Mouse (Mus musculus): Measurements from ENCODE around the gene Bckdk. TPM values are rescaled to one million over a fixed set of nuclear protein-coding genes. Genes with fewer than 3 reads are reported as not detected.

The Bckdk gene
- 10 to 100 TPM; 34.3 to 39.3 TPM for total RNA-seq (2021)
- long read RNA-seq, experiment 1, transcript Bckdk-201 (12 exons, 3,405 nt): major isoform, 54 of 73 reads
- long read RNA-seq, experiment 1, partial matches to known transcripts: 5 of 73 reads
- long read RNA-seq, experiment 1, other reads (novel, unspliced or antisense): 14 of 73 reads
- long read RNA-seq, experiment 2, transcript Bckdk-201 (12 exons, 3,405 nt): major isoform, 43 of 53 reads
- long read RNA-seq, experiment 2, partial matches to known transcripts: 6 of 53 reads
- long read RNA-seq, experiment 2, other reads (novel, unspliced or antisense): 4 of 53 reads

DNA sequence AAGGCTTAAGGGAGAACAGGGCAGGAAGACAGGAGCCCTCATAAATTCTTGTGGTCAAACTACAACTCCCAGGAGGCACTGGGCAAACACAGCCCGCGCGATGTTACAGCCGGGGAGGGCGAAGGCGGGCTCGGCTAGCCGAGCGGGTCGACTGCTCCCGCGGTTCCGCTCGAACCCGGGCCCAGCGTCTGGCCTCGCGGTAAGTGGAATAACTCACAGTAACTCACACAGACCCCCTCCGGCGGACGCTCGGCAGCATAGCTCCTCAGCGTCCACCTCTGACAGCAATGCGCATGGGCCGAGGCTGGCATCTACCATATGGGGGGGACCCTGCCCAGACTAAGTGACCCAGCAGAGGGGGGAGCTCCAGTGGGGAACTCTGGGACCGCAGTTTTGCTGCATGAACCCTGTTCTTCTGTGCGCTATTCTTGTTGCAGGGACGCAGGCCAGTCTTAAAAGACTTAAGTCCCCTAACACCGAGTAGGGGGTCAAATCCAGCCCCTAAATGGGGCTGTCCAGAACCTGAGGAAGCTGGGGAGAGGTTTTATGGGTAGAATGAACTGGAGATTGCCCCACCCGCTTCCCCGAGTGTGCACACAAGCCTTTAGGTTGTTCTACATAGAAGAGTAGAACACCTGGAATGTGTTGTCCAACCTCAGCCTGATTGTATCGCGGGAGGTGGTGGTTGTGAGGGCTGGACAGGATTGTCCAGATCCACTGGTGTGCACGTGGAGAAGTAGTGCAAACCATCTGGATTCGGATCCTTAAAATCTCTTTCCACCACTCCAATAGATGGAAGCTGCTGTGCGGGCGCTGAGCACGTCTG, at the start of gene Bckdk:
TSS of gene Bckdk (plus strand) at position 112 of the 826 bp plus-strand sequence.
- DNase-seq (ENCODE audit: low spot score in 2 of 2): peak; percentile 67 to 78

DNA sequence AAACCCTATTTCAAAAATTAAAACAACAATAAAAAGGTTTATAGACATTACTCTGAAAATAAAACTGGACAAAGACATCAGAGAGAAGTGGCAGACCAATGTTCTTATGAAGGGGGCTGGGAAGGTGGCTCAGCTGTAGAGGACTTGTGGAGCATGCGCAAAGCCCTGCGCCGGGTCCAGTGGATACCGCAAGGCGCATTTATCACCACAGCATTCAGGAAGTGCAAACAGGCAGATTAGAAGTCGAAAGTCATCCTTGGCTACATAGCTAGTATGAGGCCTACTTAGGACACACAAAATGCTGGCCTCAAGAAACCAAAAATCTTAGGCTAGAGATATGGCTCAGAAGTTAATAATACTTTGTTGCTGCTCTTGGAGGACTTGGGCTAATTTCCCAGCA, 45.6 kb upstream of the Bckdk start:
- no peak for DNase-seq (ENCODE audit: low spot score in 2 of 2)

DNA sequence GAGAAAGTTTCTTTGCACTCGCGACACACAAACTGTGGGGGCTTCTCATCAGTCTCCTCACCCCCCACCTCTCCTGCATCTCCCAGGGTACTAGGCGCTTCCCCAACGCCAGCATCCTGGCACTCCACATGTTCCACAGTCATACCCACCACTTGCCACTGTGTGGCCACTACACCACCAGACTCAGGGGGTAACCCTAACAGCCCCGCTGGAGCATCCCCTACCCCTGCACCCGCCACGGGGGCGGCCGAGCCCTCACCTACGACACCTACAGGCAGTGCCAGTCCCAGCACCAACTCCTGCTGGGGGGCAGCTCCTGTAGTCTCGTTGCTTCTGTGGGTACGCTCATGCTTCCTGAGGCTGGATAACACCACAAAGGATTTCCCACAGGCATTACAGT, 37.4 kb upstream of the Bckdk start:
- DNase-seq (ENCODE audit: low spot score in 2 of 2): no peak

DNA sequence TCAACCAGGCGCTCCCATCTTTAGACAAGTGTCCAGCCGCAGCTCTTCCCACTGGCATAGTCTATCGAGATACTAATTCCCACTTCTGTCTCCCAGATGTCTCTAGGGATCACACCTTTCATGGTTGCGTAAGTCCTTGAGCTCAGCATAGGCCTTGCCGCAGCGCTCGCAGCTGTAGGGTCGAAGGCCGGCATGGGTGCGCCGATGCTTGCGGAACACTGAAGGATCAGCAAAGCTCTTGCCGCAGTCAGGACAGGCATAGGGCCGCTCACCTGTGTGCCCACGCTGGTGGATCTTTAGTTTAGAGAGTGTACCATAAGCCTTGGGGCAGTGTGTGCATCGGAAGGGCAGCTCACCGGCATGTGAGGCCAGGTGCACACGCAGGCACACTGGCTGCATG, 36.2 kb upstream of the Bckdk start:
- DNase-seq (ENCODE audit: low spot score in 2 of 2): no peak

DNA sequence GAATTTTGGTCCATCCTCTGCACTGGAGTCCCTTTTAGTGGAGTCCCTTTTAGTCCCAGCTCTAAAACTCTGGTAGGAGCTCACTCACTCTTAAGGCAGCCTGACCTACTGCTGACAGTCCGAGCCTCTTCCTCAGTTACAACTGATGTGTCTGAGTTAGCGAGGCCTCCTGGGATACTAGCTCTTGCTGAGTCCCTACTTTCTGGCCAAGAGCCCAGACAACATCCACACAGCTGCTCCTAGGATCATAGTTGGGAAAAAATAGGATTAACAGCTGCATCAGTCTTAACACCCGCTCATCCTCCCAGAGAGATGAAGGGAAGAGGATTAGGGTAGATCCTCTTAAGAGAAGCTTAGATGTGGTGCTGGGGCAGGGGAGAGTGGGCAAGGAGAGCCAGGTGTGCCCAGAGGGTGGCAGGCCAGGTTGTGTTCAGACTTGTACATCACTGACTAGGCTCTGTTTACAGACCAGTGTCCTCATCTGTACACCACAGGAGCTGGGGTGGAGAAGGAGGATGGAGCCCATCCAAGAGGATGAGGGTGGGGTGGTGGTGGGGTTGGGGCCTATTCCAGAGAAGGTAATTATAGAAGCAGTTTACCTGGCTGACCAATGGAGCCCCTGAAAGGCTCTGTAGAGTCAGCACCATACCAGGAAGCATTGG, 34.6 kb upstream of the Bckdk start:
- DNase-seq (ENCODE audit: low spot score in 2 of 2): peak; percentile 21 to 40

DNA sequence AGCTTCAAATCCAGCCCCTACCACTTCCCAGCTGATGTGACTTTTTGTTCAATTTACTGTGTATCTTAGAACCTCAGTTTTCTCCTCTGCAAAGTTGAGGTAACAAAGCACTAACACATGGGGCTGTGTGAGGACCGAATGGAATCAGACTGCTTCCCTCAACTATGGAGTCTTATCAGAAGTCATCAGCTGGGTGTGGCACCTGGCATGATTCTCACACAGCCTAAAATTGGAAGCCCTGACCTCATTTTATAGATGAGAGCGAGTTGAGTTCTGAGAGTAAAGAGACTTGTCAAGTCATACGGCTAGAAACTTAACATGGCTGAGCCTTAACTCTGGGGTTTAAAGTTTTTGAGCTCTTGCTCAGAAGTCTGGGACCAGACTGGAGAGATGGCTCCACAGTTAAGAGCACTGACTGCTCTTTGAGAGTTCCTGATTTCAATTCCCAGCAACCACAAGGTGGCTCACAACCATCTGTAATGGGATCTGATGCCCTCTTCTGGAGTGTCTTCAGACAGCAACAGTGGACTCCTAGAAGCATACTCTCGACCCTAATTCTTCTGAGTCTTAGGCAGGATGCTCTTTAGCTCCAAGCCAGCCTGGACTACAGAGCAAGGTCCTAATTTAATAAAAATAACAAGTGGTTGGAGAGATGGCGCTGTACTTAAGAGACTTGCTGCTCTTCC, 33.6 kb upstream of the Bckdk start:
- no peak for DNase-seq (ENCODE audit: low spot score in 2 of 2)

DNA sequence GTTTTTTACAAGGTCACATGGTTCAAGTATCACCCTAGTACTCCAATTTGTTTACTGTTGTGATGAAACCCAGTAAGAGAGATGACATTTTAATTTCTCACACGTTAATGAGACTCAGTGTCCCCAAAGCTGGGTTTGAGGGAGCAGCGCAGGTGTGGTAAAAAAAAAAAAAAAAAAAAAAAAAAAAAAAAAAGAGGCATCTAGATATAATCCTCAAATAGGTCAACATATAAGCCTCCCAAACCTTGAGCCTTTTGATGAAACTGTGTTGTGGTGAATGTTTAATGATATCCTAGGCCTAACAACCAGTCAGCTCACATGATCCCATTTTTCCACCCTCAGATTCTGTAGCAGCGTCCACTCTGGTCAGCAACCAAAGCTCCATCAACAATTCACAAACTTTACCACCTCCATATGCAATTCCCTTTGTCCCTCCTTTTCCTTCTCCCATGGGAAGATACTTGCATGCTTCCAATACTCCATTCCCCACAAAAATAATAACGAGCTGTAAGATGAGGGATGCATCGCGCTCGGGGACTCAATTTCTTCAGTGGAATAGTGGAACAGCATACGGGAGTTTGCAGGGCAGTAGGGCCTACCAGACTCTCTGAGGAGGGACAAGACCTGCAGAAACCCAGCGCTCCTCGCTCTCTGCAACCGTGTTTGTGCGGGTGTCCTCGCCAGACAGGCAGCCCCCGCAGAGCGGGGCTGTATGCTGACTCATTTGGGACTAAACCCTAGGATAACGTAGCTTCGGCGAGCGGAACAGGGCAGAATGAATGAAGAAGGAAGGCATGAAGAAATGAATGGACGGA, 28.9 kb upstream of the Bckdk start:
- no peak for DNase-seq (ENCODE audit: low spot score in 2 of 2)

DNA sequence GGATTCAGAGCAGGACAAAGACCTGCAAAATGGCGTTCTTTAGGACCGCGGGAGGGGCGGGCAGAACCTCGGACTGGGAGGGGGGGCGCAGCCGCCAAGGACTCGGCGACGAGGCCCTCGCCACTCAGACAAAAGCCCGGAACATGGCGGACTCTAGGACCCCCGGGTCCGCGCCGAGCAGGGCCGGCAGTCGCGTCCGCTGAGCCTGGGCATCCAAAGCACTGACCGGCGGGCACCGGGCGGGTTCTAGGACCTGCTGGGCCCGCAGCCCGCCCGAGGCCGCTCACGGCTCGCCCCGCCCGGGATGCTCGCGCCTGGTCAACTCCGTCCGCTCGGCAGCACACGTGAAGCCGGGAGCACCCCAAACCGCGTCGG, 28.3 kb upstream of the Bckdk start:
- peak; percentile 95 to 96 for DNase-seq (ENCODE audit: low spot score in 2 of 2)

DNA sequence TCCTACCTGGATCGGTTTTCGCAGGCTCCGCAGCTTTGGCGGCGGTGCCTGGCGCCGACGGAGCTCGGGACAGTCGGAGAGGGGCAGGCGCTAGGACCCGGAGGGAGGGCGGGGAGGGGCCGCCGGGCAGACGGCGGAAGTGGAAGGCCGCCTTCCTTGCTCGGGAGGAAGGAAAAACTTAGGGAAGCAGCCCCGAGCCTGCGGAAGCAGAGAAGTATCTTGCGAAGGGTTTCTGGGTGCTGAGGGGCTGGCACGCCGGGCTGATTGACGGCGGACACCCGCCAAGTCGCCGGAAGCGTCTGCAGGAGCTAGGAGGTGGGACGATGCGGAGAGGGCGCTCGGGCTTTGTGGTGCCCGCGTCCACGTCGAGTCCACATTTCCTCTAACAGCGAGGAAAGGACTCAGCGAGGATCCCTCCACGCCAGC, 27.8 kb upstream of the Bckdk start, which contains the start of gene Zfp646:
TSS of gene Zfp646 (plus strand) at position 181 of the 426 bp plus-strand sequence.
- peak; percentile 65 to 73 for DNase-seq (ENCODE audit: low spot score in 2 of 2)

DNA sequence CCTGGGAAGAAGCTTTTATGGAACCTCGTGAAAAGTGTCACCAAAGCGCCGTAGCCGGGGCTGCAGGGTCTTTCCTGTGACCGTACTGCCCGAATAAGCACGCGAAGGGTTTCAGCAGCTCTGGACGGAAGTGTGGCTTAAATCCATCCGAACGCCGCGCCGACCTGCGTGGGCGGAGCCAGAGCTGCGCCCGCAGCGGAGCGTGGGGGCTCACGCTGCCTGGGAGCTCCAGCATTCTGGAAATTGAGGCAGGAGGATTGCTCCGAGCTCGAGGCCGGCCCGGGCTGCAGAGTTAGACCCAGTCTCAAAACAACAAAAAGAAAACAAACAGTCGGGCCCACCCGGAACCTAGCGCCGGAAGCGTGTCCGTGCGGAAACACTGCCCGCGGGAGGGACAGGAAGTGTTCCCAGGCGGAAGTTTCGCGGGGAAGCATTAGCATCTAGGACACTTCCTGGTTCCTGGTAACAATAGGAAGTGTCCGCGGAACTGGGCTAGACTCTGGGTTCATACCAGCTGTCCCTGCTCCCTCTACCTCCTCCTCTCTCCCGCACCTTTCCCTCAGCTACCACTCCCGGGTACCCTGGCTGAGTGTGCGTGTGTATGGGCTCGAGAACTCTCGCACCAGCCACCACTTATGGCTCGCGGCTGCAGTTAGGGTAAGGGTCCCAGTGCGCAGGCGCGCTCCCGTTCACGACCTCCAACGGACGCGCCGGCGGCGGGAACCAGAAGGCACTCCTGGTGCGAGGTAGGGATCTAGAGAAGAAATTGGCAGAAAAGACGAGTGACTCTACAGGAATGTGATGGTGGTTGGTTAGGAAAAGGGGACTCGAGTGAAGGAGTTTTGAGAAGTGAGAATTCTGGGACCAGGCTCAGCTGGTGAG, 27.2 kb upstream of the Bckdk start, which contains the start of gene Zfp668:
TSS of gene Zfp668 (minus strand) at position 362 of the 882 bp plus-strand sequence.
- DNase-seq (ENCODE audit: low spot score in 2 of 2): peak; percentile 88 to 92

DNA sequence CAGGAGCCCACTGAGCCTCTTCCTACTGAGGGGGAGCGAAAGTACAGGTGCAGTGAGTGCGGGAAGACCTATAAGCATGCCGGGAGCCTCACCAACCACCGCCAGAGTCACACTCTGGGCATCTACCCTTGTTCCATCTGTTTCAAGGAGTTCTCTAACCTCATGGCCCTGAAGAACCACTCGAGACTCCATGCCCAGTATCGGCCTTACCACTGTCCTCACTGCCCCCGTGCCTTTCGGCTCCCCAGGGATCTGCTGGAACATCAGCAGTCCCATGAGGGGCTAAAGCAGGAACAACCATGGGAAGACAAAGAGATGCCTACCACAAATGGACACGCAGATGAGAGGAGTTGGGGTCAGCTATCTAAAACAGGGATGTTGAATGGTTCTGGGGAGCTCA, 24.6 kb upstream of the Bckdk start:
- DNase-seq (ENCODE audit: low spot score in 2 of 2): no peak

DNA sequence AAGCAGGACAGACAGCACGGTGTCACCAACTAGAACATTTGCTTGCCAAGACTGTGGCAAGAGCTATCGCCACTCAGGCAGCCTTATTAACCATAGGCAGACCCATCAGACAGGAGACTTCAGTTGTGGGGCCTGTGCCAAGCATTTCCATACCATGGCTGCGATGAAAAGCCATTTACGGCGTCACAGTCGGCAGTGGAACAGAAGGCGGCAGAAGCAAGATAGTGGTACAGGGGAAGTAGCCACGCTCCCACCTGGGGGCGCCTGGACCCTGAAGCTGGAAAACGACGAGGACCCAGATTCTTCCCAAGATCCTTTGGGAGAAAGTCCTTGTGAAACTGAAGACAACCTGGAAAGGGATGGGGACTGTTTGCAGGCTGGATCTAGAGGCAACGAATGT, 23.5 kb upstream of the Bckdk start:
- DNase-seq (ENCODE audit: low spot score in 2 of 2): no peak

DNA sequence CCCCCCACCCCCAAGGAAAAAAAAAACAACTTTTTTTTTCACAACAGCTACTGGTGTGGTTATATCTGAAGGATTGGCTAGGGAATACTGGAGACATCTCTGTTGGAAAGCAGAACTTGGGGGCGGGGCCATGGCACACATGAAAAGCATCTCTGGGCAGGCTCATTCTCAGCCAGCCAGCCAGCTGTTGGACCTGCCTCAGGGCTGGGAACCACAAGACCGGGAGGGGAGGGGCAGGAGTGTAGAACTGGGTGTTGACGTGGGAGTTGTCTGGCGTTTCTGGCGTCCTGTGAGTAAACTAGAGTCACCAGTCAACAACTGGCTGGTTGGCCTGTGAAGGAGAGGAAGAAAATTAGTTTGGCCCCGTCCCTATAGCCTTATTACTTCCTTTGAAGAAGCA, 17.9 kb upstream of the Bckdk start:
- peak in 1 of 2 experiments; percentile 32 for DNase-seq (ENCODE audit: low spot score in 2 of 2)

DNA sequence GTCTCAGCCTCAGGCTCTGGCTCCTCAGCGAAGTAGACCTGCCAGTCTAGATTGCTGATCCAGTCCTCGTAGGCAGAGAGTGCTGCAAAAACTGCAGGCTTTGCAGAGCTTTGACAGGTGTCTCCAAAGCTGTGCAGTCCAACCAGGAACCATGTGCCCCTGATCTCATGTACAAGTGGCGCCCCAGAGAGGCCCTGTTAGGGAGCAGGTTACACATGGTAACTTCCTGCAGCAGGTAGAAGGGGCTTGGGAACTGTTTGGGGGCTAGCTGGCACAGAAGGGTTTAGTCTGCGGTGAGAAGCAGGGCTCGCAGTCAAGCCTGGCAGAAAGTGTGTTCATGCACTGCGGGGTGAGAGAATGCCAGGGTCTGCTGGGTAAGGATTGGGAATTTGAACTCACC, 17.3 kb upstream of the Bckdk start:
- DNase-seq (ENCODE audit: low spot score in 2 of 2): no peak

DNA sequence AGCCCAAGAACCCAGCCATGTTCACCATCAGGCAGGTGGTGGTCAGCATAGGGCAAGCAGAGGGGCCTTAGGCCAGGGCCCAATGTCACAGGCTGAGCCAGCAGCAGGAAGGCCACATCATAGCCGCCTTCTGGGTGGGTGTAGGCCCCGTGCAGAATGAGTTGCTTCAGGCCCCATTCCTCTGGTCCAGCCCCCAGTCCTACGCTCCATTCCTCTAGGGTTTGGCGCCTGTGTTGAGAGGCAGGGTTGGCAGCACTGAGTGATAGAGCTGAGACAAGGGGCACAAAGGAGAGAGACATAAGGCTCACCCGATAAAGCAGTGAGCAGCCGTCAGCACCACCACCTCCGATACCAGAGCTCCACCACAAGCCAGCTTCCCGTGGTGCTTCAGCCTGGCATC, 16.7 kb upstream of the Bckdk start:
- DNase-seq (ENCODE audit: low spot score in 2 of 2): no peak

DNA sequence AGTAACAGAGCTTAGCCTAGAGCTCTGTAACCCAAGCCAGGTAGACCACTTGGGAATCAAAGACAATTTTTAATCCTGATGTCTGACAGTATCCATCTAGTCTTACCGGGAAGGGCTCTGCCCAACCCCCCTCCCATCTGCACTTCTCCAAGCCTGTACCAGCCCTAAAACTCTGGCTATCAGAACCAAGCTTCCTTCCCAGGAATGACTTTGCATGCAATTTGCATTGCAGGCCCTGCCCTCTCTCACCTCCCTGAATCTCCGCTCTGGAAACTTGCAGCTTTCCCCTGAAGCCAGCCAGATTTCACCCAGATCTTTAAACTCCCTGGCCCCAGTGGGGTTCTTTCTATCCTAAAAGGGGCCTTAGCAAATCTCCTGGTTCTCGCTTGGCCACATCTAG, 16.1 kb upstream of the Bckdk start:
- no peak for DNase-seq (ENCODE audit: low spot score in 2 of 2)

DNA sequence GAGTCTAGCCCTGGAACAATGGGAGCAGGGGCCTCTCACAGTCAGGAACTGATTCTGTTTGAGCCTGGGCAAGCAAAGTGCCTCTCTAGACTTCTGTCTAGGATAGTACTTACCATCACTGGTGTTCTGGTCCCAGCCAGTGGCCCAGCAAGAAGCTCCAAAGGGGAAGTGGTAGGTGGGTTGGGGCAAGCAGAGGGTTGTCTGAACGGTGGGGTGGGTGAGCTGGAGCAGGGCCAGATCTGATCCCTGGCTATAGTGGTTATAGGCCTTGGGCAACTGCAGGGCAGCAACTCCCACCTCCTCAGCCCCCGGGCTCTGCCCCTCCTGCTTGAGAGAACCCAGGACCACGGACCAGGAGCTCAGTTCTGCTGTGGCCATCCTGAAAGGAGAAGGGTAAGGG, 15.1 kb upstream of the Bckdk start:
- no peak for DNase-seq (ENCODE audit: low spot score in 2 of 2)

DNA sequence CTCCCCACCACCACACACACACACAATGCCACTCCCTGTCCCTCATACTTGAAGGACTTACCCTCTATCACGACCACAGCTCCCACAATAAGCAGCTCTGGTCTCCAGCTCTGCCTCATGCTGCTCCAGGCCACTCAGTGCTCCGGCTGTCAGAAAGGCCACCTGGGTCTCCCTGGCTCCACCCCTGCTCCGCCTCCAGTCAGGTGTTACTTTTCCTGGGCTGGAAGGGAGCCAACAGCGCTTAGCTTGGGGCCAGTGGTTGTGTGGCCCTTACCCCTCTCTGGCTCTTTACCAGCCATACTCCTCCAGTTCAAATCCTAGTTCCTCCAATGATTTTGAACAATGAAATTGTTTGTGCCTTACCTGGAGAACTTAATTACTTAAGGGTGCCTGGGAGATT, 13.1 kb upstream of the Bckdk start, which contains the start of gene Prss53:
TSS of gene Prss53 (minus strand) at position 173 of the 400 bp plus-strand sequence.
- DNase-seq (ENCODE audit: low spot score in 2 of 2): no peak

DNA sequence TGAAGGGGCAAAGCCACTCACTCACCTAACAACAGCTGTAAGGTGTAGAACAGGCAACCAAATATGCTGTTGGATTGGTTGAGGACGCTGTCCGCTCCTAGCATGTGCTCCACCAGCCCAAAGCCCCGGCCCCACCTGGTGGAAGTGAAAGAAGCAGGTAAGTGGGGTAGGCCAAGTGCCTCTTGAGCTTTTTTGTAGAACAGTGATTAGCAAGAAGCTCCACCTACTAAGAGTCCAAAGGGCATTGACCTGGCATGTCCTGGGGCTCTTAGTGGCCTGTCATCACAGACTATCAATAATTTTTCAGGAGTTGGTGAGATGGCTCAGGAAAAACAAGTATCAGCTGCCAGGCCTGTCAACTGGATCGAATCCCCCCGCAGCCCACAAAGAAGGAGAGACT, 9.4 kb upstream of the Bckdk start:
- DNase-seq (ENCODE audit: low spot score in 2 of 2): no peak

Data from left cerebral cortex, adult 18-20 months (tissue).